Mouse (Mus musculus): ENCODE measurements at regions not wholly inside any gene's neighbourhood (a gene's known extent, or its start where the extent isn't known, plus 50 kb on each side); places are given as distances from the start of the nearest gene placed in this dataset.

DNA sequence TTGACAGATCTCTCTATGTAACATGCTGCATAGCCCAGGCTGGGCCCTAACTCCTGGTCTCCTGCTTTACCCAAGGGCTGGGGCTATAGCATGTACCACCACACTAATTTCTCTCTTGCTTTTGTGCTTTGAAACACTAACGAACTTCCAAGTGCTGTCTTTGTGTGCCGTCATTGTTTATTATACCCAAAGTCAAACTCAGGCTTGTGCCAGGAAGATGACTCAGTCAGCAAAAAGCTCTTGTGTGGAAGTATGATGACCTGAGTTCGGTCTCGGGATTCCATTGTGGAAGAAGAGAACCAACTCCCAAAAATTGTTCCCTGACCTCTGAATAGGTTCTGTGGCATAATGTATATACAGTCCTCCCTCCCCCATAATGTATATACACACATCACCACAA, 84.1 kb upstream of the Syt6 start:
- TF ChIP-seq CTCF (IDR thresholded peaks at IDR 0.05; ENCODE audit: low read depth, low read length) (no peak), POLR2A (IDR thresholded peaks at IDR 0.05; ENCODE audit: borderline replicate concordance, low read depth, low read length) (no peak)
